Mouse (Mus musculus) skeletal muscle tissue, adult 2 months (tissue): ENCODE results near the gene Rps6kb2.

Source experiments
- DNase-seq: peaks from one replicate; pipeline ENCODE4 v3.0.0-alpha.2; 2012; ENCODE audit warnings: low read depth, low spot score

Rps6kb2 gene

DNA sequence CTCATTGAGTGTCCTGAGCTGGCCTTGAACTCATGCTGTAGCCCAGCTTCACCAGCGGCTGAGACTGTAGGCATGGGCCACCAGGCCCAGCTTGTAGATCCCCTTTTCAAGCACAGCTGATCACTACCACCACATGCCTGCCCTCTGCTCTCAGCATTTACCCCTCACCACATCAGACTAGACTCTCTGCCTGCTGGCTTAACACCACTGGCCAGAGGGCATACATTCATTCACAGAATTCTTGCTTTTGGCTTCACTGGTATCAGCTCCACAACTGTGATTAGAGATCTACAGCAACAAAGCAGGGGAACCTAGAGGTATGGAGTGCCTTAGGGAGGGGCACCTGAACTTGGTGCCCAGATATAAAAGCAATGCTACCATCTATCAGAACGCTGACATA lies 42.7 kb downstream of the Rps6kb2 start:
- no peak for DNase-seq

GRCm38 (mm10) chr19:4119716-4120487 lies 43.3 kb downstream of the Rps6kb2 start:
- no peak for DNase-seq

GRCm38 (mm10) chr19:4118350-4118749 lies 44.8 kb downstream of the Rps6kb2 start:
- DNase-seq = no peak

DNA sequence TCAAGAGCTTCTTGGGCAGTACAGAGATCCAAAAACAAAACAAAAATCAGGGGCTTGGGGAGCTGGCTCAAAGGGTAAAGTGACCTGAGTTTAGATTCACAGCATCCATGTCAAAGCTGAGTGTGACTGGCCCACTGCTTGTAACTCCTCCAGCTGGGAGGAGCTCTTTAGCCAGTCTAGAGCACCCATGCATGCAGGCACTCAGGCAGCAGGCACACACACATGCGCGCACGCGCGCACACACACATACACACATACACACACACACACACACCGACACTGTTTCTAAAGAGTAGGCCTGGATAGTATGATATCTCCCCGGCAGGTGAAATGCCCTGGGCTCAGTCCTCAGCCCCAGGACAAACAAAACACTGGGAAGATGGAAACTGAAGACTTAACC lies 46.1 kb downstream of the Rps6kb2 start:
- no peak for DNase-seq

DNA sequence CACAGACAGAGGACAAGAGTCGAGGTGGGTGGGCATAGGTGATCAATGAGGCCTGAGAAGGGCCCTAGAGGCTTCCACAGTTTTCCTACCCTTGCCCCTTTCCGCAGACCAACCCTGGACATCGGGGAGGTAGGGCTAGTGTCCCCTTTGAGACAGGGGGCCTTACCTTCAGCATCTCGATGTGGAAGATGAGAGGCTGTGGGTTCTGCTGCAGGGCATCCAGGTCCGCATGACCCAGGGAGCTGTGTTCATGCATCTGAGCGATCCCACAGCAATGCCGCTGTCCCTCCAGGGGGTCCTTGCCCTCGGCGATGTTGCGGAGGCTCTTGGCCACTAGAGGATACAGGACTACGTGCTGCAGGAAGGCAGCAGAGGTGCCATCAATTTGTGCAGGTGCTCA lies 47.3 kb downstream of the Rps6kb2 start:
- no peak for DNase-seq

- DNase-seq = no peak
Observed at GRCm38 (mm10) chr19:4115144-4115543, 48.0 kb downstream of the Rps6kb2 start.

DNA sequence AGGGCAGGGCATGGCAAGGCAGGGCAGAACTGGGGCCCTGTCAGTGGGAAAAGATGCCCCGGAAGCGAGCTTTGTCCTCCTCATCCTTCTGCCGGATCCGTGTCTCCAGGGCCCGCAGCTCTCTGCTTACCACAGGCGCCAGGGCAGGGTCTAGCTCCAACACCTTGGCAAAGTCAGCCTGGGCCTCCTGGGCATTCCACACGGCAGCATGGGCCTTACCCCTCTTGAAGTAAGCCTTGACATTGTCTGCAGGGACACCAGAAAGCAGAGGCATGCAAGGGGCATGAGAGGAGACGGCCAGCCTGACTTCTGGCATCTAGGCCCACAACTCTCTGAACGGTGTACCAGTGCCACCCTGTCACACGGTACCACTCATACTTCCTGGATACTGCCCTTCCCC lies 48.6 kb downstream of the Rps6kb2 start:
- DNase-seq = no peak

- DNase-seq = no peak
Observed at GRCm38 (mm10) chr19:4113806-4114230, 49.3 kb downstream of the Rps6kb2 start.

GRCm38 (mm10) chr19:4113186-4113805 lies 49.9 kb downstream of the Rps6kb2 start:
- DNase-seq = peak; percentile 81

- DNase-seq = no peak
Observed at GRCm38 (mm10) chr19:4112063-4112960, 50.8 kb downstream of the Rps6kb2 start.

DNA sequence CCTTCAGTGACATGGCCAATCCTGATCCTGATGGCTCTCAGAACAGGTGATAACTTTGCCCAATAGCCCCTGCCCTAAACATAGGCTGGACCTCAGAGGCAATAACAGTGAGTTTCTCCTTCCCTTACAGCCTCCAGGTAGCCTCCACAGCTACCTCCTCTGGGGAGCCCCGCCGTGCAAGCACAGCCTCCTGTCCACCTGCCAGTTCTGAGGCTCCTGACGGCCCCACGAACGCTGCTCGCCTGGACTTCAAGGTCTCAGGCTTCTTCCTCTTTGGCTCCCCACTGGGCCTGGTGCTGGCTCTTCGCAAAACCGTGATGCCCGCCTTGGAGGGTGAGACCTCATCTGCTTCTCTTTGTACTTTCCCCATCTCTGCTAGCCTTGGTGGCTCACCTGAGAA lies 54.6 kb downstream of the Rps6kb2 start:
- no peak for DNase-seq

DNA sequence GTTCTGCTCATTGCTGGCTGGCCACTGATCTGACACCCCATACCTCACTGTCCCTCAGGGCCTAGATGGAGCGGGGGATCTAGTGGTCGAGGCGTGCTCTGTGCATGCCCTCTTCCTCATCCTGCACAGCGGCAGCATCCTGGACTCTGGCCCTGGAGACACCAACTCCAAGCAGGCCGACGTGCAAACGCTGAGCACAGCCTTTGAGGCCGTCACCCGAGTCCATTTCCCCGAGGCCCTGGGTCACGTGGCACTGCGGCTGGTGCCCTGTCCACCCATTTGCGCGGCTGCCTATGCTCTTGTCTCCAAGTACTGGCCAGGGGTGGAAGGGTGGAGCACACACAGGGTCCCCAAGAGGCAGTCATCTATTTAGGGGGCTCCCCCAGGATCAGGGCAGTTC lies 56.5 kb downstream of the Rps6kb2 start:
- DNase-seq = no peak

DNA sequence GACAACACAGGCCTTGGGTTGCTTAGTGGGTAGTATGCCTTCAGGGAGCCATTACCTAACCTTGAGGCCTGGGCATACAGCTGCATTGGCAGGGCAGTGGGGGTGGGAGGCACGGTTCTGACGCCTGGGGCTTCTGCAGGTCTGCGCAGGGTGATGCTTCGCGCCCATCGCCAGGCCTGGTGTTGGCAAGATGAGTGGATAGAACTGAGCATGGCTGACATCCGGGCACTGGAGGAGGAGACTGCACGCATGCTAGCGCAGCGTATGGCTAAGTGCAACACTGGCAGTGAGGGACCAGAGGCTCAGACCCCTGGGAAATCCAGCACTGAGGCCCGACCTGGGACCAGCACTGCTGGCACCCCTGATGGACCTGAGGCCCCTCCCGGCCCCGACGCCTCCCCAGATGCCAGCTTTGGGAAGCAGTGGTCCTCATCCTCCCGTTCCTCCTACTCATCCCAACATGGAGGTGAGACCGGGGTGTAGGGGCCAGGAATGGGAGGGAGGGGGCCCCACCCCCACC lies 58.4 kb downstream of the Rps6kb2 start:
- DNase-seq = no peak
